Mouse (Mus musculus) left cerebral cortex, postnatal 25 days (tissue): Measurements from ENCODE around the gene Ccnd1. TPM values are rescaled to one million over a fixed set of nuclear protein-coding genes. Genes with fewer than 3 reads are reported as not detected.

Source experiments
- DNase-seq, 2 experiments: peaks; one replicate each; pipeline ENCODE4 v3.0.0; 2022; ENCODE audit warnings: low spot score in 2 of 2, mixed read lengths in 1 of 2
- intact Hi-C: fragments of 180-260 bp; cut with DNase I; formaldehyde crosslinking; loops from one replicate; pipeline ENCODE4 v1.15.1; 2025
- total RNA-seq, 2 experiments: library from RNA; stranded (reverse); gene quantifications; 2 replicates each; pipeline ENCODE4 v1.2.3; 2021

The Ccnd1 gene
- 10 to 100 TPM; 44.4 to 52.2 TPM for total RNA-seq

DNA sequence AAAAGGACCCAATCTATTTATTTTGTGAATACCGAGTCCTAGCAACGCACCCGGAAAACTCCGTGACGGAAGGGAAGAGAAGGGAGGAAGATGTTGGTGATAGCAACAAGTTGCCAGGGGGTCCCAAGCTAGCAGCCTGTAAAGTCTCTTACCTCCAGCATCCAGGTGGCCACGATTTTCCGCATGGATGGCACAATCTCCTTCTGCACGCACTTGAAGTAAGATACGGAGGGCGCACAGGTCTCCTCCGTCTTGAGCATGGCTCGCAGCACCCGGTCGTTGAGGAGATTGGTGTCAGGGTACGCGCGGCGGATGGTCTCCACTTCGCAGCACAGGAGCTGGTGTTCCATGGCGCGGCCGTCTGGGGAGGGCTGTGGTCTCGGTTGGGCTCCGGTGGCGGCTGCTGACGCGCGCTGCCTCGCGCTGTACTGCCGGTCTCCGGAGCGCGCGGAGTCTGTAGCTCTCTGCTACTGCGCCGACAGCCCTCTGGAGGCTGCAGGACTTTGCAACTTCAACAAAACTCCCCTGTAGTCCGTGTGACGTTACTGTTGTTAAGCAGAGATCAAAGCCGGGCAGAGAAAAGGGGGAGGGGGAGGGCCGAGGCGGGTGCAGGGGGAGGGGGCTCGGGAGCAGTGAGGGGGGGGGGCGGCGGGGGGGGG, at the start of gene Ccnd1:
Ccnd1 (minus strand) TSS at position 582 of the 659 bp plus-strand sequence.
- DNase-seq, result peak; percentile 67 to 69
- intact Hi-C loops, result loop anchor here (1.0 to 5.0 kb wide), 3 partner anchors 93 to 258 kb away; no protein-coding TSS in a partner anchor

GRCm38 (mm10) chr7:144988856-144989255, 49.1 kb upstream of the Ccnd1 start:
- DNase-seq, result no peak
- intact Hi-C loops, result no loop called here

- intact Hi-C loops, result no loop called here
- DNase-seq, result no peak
These were observed 45.4 kb upstream of the Ccnd1 start for GRCm38 (mm10) chr7:144985100-144985499.

GRCm38 (mm10) chr7:144982358-144983110, 42.8 kb upstream of the Ccnd1 start:
- DNase-seq, result no peak
- intact Hi-C loops, result no loop called here

DNA sequence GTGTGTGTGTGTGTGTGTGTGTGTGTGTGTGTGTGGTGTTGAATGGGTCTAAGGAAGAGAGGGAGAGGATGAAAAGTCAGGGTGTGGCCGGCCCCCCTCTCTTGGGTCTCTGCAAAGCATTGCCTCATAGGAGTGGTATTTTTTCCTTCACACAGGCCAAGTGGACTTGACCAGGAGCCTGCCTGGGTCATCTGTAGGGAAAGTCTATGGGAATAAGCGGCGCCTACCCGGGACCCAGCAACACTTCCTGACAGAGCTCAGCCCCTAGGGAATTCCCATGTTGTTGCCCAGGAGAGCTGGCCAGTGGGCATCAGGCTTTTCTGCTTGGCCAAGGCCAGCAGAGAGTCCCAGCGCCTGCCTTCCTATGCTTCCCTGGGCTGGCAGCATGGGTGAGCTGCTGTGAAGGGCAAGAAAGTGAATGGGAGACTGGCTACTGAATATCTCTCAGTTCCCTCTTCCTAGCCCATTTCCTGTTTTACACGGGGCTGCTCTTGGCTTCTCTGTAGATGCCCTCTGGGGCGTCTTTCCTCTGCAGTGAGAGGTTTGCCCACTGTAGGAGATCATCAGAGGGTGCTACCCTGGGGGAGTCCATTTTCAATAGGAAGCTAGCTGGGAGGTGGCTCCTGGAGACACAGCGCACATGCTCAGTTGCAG, 41.8 kb upstream of the Ccnd1 start:
- intact Hi-C loops, result no loop called here
- no peak for DNase-seq

DNA sequence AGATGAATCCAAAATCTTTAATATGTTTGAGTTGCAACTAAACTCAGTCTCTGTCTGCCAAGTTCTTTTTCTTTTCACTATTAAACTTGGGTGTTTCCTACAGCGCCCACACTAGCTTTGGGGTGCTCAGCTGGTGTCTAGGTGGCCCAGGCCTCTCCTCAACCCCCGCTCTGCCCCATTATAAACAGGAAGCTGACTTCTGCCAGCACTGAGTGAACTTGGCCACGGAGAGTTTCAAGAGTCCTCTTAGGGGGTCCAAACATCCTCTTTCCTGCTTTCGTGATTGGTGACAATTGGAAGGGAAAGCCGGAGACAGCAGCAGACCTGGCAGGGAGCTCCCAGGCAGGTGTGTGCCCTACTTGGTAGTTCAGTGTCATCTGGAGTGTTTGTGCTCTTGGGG, 40.1 kb upstream of the Ccnd1 start:
- DNase-seq, result no peak
- intact Hi-C loops, result no loop called here

DNA sequence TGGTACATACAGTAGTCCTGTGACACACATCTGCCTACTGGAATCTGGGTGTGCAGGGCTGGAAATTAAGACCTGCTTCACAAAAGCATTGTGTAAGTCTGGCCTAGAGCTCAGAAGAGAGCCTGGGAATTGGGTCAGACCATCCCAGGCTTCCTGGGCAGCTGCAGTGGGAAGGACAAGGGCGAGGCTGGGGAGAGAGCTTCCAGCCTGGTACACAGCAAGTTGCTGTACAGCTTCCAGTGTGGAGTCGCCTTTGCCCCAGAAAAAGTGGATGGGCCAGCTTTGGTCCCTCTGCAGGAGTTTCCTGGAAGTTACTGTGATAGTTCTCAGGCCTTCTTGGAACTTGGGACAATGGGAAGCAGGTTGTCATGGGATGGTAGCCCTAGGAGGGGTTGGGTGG, 37.4 kb upstream of the Ccnd1 start:
- intact Hi-C loops, result no loop called here
- DNase-seq, result no peak

DNA sequence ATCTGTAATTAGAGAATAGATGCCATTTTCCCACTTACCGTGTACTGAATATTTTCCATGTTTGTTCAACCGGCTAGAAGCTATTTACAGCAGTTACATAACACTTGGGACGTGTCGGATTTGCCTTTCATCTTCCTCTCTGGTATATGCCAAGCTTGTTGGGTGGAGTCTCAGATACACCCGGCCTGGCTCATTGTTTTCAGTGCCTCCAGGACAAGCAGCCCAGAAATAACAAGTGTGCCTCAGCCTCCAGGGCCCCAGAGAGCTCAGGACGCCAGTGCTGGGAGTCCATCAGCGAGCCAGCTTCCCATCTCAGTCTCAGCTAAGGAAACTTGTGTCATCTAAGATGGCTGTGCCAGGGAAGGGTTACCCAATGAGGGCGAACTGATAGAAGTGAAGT, 33.7 kb upstream of the Ccnd1 start:
- no peak for DNase-seq
- intact Hi-C loops, result no loop called here

DNA sequence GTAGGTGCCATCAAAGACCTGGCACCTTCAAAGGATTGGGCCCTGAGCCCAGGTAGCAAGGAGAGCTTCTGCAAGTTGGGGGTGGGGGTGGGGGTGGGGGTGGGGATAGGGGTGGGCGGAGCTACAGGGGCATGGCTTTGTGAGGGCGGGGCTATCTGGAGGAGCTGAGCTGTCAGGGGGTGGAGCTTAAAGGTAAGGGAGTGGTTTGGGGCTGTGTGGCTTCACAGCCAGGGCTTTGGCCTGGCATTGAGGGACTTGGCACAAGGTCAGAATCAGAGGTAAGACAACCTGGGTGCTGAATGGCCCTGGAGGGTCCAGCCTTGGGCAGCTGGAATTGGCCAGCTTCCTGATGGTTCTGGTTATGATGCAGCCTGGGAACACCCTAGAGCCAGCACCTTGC, 32.0 kb upstream of the Ccnd1 start:
- no peak for DNase-seq
- intact Hi-C loops, result no loop called here

DNA sequence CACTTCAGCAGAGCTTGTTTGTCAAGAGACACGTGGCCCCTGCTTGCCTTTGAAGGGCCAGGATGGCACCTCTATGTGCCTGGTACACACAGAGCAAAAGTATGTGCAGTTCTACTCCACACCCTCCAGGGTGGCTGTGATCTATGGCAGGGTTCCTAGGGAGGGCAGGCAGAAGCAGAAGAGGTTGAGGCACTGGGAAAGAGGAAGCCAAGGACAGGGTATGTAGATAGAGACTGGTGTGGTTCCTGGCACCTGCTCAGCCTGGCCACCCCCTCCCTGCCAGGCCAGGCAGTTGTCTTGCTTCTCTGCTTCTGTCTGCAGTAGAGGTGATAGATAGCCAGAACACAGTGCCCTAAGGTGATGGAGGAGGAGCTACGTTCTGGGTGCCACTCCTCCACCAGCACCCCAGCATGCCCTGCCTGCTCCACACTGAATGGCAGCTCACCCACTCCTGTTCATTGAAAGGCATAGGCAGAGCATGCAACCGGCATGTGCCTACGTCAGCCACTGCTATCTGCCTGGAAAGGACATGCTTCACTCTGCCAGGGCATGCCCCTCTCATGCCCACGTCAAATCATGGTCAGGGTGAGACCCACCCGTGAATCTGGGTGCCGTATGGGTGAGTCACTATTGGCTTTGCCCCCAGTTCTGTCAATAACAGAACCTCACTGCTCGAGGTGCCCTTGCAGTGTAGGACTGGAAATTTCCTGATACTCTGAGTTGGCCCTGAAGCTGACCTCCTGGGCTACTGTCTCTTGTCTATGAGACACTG, 31.5 kb upstream of the Ccnd1 start:
- DNase-seq, result no peak
- intact Hi-C loops, result no loop called here

DNA sequence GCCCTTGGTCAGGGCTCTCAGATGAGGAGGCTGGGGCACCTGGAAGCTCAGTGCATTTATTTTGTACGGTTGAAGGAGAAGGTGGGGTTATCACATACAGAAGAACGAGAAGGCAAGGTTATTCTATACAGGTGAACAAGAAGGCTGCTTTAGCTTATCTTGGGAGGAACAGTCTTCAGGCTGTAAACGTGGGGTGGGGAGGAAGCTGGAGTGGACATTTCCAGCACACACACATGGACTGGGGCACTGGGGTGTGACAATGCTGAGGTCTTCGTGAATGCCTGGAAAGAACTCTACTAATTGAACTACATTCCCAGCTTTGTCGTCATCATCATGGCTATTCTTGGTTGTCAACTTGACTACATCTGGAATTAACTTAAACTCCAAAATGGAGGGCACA, 26.2 kb upstream of the Ccnd1 start:
- DNase-seq, result no peak
- intact Hi-C loops, result no loop called here

DNA sequence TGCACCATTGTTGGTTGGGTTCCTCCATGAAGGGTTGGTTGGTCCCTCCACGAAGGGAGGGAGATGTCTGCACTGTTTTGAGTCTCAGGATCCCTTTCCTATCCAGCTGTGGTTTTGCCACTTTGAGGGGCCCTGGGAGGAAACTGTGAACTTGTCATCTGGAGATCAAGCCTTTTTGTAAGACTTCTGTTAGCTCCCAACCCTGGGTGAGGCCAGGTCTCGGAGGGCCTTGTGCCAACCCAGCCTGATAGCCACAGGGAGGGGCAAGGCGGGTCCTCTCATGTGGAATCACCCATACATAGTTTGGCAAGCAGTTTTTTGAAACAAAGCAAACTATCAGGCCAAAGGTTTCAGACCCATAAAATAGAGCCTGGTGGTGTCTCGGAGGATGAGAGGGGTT, 24.6 kb upstream of the Ccnd1 start:
- no peak for DNase-seq
- intact Hi-C loops, result no loop called here

GRCm38 (mm10) chr7:144963911-144964310, 24.2 kb upstream of the Ccnd1 start:
- intact Hi-C loops, result no loop called here
- no peak for DNase-seq

DNA sequence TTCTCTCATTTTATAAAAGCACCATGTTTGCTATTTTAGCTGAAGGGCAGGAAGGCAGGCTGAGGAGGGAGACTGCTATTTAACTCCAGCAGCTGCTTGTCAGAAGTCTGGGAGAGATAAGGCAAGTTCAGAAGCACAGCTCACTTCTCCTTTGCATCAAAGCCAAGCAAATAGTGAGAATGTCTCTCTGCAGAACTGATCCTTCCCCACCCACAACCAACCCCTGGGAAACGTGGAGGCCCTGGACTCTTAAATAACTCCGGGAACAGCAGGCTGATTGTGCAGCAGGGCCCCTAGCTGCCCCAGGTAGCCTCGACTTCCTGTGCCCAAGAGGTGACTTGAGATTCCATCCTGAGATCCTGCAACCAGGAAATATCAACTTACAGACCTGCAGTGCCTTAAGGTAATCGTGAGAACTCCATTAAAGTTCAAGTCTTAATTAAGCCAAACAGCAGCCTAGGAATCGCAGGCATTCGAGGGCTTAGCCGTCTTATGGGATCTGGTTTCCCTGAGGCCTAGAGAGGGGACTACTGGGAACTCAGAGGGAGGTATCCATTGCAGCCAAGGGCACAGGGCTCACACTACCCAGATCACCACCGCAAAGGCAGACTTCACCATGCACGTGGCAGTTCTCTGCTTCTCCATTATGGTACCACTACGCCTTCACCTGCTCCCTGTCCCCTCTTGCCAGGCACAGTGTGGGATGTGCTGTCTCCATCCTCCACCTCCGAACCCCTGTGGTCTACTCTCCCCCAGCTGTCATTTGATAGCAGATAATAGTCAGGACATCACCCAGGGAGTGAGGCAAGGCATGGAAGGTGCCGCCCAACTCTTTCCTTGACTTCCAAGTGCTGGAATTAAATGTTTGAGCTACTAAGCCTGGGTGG, 19.0 kb upstream of the Ccnd1 start:
- no peak for DNase-seq
- intact Hi-C loops, result no loop called here

DNA sequence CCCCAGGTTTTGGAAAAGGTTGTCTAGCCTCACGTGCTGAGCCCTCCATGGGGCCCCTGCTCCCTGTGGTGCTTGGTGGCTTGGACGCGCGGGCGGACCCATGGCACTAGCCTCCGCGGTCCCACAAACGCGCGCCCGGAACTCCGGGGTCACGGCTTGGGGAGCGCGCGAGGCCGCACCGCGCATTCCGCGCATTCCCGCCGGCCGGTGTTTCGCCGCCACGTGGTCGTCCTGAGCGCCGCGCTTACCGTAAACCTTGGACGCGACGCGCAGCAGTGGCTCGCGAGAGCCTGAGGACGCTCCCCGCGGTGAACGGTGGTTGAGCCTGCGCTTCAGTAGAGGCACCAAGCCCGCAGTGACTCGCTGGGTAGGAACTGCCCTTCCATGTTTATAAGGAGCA, 3.5 kb upstream of the Ccnd1 start:
- DNase-seq, result peak; percentile 62 to 73
- intact Hi-C loops, result loop anchor here (5.0 kb wide), 1 partner anchor 89 kb away; no protein-coding TSS in a partner anchor

GRCm38 (mm10) chr7:144942744-144943135, 3.0 kb upstream of the Ccnd1 start:
- DNase-seq, result no peak
- intact Hi-C loops, result loop anchor here (5.0 kb wide), 1 partner anchor 90 kb away; no protein-coding TSS in a partner anchor

- no peak for DNase-seq
- intact Hi-C loops, result loop anchor here (5.0 kb wide), 1 partner anchor 90 kb away; no protein-coding TSS in a partner anchor
These were observed 2.5 kb upstream of the Ccnd1 start for GRCm38 (mm10) chr7:144942071-144942743.

DNA sequence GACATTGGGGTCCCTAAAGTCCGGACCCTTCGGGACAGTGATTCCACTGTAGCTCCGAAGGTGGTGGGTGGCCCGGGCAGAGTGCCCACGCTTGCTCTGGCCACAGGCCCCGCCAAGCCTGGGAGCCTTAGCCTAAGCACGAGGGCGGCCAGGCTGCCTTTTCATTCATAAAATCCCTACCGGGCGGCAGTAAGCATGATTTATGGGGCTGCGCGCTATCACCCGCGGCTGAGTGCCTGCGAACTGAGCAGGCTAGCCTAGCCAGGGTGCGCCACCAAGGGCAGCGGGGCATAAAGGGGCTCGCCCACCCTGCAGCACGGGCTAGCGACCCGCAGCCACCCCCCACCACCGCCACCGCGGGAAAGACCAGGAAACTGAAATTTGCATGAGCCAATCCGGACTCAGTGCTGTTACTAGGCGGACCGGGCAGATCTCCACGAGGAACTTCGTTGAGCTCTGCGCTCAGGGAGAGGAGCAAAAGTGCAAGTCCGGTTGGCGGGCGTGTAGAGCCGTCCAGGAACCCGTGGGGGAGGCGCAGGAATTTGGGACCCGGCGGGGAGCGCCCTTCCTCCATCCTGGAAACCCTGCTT, 1.6 kb upstream of the Ccnd1 start:
- intact Hi-C loops, result loop anchor here (2.0 to 5.0 kb wide), 2 partner anchors 91 to 169 kb away; no protein-coding TSS in a partner anchor
- DNase-seq, result peak; percentile 74 to 81
